Mouse (Mus musculus) midbrain, embryonic 13.5 days (tissue): ENCODE results near the gene Polr3h. TPM values are rescaled to one million over a fixed set of nuclear protein-coding genes. Genes with fewer than 3 reads are reported as not detected.

Experiments used
- ATAC-seq: fragments of 200-750 bp; cut with Nextera tagmentation; 2 replicates; pipeline ENCODE4 v1.8.0; 2017; ENCODE audit warnings: mild to moderate bottlenecking, moderate TSS enrichment, moderate library complexity
- H3K27ac ChIP-seq: fragments of 300-500 bp; sonication (generic); 2 replicates; pipeline ENCODE4 v1.5.1; 2015; ENCODE audit warnings: inconsistent platforms, mild to moderate bottlenecking, moderate library complexity
- H3K27me3 ChIP-seq: fragments of 300-500 bp; sonication (generic); 2 replicates; pipeline ENCODE4 v1.6.1; 2015; ENCODE audit warnings: mild to moderate bottlenecking, inconsistent platforms
- H3K36me3 ChIP-seq: fragments of 300-500 bp; sonication (generic); 2 replicates; pipeline ENCODE4 v1.6.1; 2015; ENCODE audit warnings: mild to moderate bottlenecking, inconsistent platforms
- H3K4me1 ChIP-seq: fragments of 300-500 bp; sonication (generic); replicated peaks from 2 replicates; pipeline ENCODE4 v1.6.1; 2015; ENCODE audit warnings: inconsistent platforms
- H3K4me2 ChIP-seq: fragments of 300-500 bp; sonication (generic); replicated peaks from 2 replicates; pipeline ENCODE4 v1.6.1; 2015; ENCODE audit warnings: moderate library complexity, mild to moderate bottlenecking, inconsistent platforms
- H3K4me3 ChIP-seq: fragments of 300-500 bp; sonication (generic); replicated peaks from 2 replicates; pipeline ENCODE4 v1.5.1; 2015; ENCODE audit warnings: mild to moderate bottlenecking, inconsistent platforms
- H3K9ac ChIP-seq: fragments of 300-500 bp; sonication (generic); replicated peaks from 2 replicates; pipeline ENCODE4 v1.6.1; 2015; ENCODE audit warnings: mild to moderate bottlenecking, inconsistent platforms
- H3K9me3 ChIP-seq: fragments of 300-500 bp; sonication (generic); 2 replicates; pipeline ENCODE4 v1.6.1; 2016; ENCODE audit warnings: mild to moderate bottlenecking, inconsistent platforms
- WGBS: fragments of 180-500 bp; shearing (Covaris S2); methylation state at CpG from one replicate; pipeline ENCODE4 v1.1.7; 2015; 5-methylcytosine and 5-hydroxymethylcytosine counted together
- polyA plus RNA-seq: library from polyadenylated mRNA; unstranded; fragments of >200 nt; fragmentation: Nextera tagmentation; extraction: Ambion mirVana; gene quantifications from 2 replicates; pipeline ENCODE4 v1.2.1, GENCODE M21; 2015

Polr3h gene
- polyA plus RNA-seq, 1 experiment from 2014 or later = 69.7 TPM

DNA sequence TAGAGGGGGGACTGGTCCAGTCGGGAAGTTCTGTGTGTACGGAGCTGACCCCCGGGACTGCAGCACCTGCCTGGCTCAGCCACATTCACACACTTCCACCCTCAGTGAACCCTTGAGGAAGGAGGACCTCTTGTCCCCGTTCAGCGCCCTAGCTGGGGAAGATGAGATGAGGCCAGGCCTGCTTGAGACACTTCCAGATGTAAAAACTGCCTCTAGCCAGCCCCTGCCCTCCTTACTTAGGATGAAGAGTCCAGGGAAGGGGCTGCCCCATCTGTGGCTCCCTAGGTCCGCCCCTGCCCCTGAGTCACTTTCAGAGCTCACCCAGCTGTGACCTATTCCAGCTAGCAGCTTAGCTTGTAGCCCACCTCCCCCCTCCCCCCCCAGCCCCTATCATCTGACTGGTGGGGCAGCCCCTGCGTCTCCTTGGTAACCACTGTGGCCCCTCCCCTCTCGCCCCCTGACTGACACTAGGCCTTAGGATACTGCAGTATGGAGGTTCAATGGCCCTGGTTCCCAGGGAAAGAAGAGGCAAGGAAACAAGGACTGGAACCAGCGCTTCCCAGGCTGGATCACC is 17.2 kb upstream of the Polr3h start:
- no peak overlapping the region for H3K9ac ChIP-seq
- H3K4me1 ChIP-seq = peaks cover 25% of the 10 kb centered on the region
- no peaks in the 10 kb centered on the region for H3K27me3 ChIP-seq
- H3K27ac ChIP-seq = 0 out of 2 replicates have a peak overlapping the region, but pooled peaks have one; percentile 35
- H3K9me3 ChIP-seq = no peaks in the 10 kb centered on the region
- no peak overlapping the region for H3K4me3 ChIP-seq
- peak; percentile 57 for ATAC-seq
- peaks cover 18% of the 10 kb centered on the region for H3K36me3 ChIP-seq
- WGBS = 3% methylated on average over 9 of the region's 9 CpGs
- 0 out of 2 replicates have a peak overlapping the region, but pooled peaks have one; percentile 5 for H3K4me2 ChIP-seq

DNA sequence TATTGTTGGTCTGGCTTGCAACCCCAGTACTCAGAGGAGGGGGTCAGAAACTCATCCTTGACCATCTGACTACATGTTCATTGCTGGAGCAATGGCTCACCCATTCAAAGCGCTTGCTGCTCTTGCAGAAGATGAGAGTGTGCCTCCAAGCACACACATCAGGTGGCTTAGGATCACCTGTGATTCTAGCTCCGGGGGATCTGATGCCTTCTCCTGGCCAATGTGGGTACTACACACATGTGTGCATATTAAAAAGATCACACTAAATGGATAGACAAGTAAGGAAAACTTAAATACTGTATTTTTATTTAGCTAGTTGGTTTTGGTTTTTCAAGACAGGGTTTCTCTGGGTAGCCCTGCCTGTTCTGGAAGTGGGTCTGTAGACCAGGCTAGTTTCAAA is 15.0 kb upstream of the Polr3h start:
- no peaks in the 10 kb centered on the region for H3K27me3 ChIP-seq
- H3K9me3 ChIP-seq = no peaks in the 10 kb centered on the region
- H3K4me2 ChIP-seq = no peak overlapping the region
- H3K4me1 ChIP-seq = peaks cover 45% of the 10 kb centered on the region
- no peak overlapping the region for H3K9ac ChIP-seq
- no peak for ATAC-seq
- H3K4me3 ChIP-seq = no peak overlapping the region
- WGBS = 93% methylated on average over 2 of the region's 2 CpGs
- H3K36me3 ChIP-seq = no peaks in the 10 kb centered on the region
- H3K27ac ChIP-seq = no peak overlapping the region

- H3K9me3 ChIP-seq = no peaks in the 10 kb centered on the region
- no peaks in the 10 kb centered on the region for H3K36me3 ChIP-seq
- no peak for ATAC-seq
- H3K27me3 ChIP-seq = no peaks in the 10 kb centered on the region
- no peak overlapping the region for H3K4me3 ChIP-seq
- H3K4me2 ChIP-seq = no peak overlapping the region
- 92% methylated on average over 5 of the region's 5 CpGs for WGBS
- no peak overlapping the region for H3K9ac ChIP-seq
- no peak overlapping the region for H3K27ac ChIP-seq
- peaks cover 47% of the 10 kb centered on the region for H3K4me1 ChIP-seq
Observed at GRCm38 (mm10) chr15:81940219-81940618, 14.2 kb upstream of the Polr3h start.

- Histone ChIP-seq H3K27ac (no peak overlapping the region), H3K9ac (no peak overlapping the region), H3K9me3 (no peaks in the 10 kb centered on the region), H3K4me2 (no peak overlapping the region), H3K27me3 (no peaks in the 10 kb centered on the region), H3K4me1 (peaks cover 47% of the 10 kb centered on the region), H3K4me3 (no peak overlapping the region), H3K36me3 (no peaks in the 10 kb centered on the region)
- WGBS = 91% methylated on average over 4 of the region's 4 CpGs
- ATAC-seq = no peak
Observed at GRCm38 (mm10) chr15:81939774-81940173, 13.7 kb upstream of the Polr3h start.

- Histone ChIP-seq H3K4me3 (no peak overlapping the region), H3K9ac (peak overlapping the region; percentile 39; the same call in 1 of the 2 replicates), H3K9me3 (no peaks in the 10 kb centered on the region), H3K36me3 (no peaks in the 10 kb centered on the region), H3K27ac (no peak overlapping the region), H3K4me2 (peak overlapping the region; percentile 69; the same call in 1 of the 2 replicates), H3K4me1 (peaks cover 47% of the 10 kb centered on the region), H3K27me3 (no peaks in the 10 kb centered on the region)
- ATAC-seq = no peak
- WGBS = 93% methylated on average over 10 of the region's 10 CpGs
Observed at GRCm38 (mm10) chr15:81939157-81939715, 13.2 kb upstream of the Polr3h start.

GRCm38 (mm10) chr15:81938246-81938645 is 12.2 kb upstream of the Polr3h start:
- WGBS = 22% methylated on average over 2 of the region's 2 CpGs
- H3K4me2 ChIP-seq = peak overlapping the region; percentile 69
- ATAC-seq = peak; percentile 22; the same call in 1 of the 2 replicates

GRCm38 (mm10) chr15:81937098-81937972 is 11.3 kb upstream of the Polr3h start:
- ATAC-seq = peak; percentile 46
- H3K36me3 ChIP-seq = no peaks in the 10 kb centered on the region
- H3K4me1 ChIP-seq = peaks cover 37% of the 10 kb centered on the region
- H3K4me3 ChIP-seq = peak overlapping the region; percentile 62
- peak overlapping the region; percentile 91 for H3K27ac ChIP-seq
- H3K9ac ChIP-seq = peak overlapping the region; percentile 83
- peak overlapping the region; percentile 69 for H3K4me2 ChIP-seq
- 10% methylated on average over 19 of the region's 19 CpGs for WGBS
- no peaks in the 10 kb centered on the region for H3K27me3 ChIP-seq
- no peaks in the 10 kb centered on the region for H3K9me3 ChIP-seq

More at GRCm38 (mm10) chr15:81938246-81938645, 12.2 kb upstream of the Polr3h start:
- Histone ChIP-seq H3K4me1 (peaks cover 42% of the 10 kb centered on the region), H3K36me3 (no peaks in the 10 kb centered on the region), H3K4me3 (peak overlapping the region; percentile 62), H3K27ac (peak overlapping the region; percentile 91), H3K27me3 (no peaks in the 10 kb centered on the region), H3K9ac (peak overlapping the region; percentile 83), H3K9me3 (no peaks in the 10 kb centered on the region)

- Histone ChIP-seq H3K4me1 (peaks cover 32% of the 10 kb centered on the region), H3K27me3 (no peaks in the 10 kb centered on the region), H3K4me2 (peak within 1 kb of the TSS; percentile 69), H3K27ac (peak within 1 kb of the TSS; percentile 91), H3K9me3 (no peaks in the 10 kb centered on the region), H3K36me3 (no peaks in the 10 kb centered on the region), H3K9ac (peak within 1 kb of the TSS; percentile 83), H3K4me3 (peak within 1 kb of the TSS; percentile 62)
- WGBS = under 1% methylated on average over 12 of the region's 12 CpGs
- peak; percentile 85 for ATAC-seq
Observed at GRCm38 (mm10) chr15:81936679-81937078, 10.6 kb upstream of the Polr3h start, which contains the start of gene Csdc2. TSS of gene Csdc2 (plus strand) at chr15:81936759.

GRCm38 (mm10) chr15:81935869-81936637 is 10.0 kb upstream of the Polr3h start:
- peak overlapping the region; percentile 91 for H3K27ac ChIP-seq
- ATAC-seq = no peak; the same call in 1 of the 2 replicates
- H3K9me3 ChIP-seq = no peaks in the 10 kb centered on the region
- 62% methylated on average over 7 of the region's 7 CpGs for WGBS
- H3K4me2 ChIP-seq = peak overlapping the region; percentile 69
- H3K4me1 ChIP-seq = peaks cover 32% of the 10 kb centered on the region
- peak overlapping the region; percentile 83 for H3K9ac ChIP-seq
- H3K27me3 ChIP-seq = no peaks in the 10 kb centered on the region
- H3K4me3 ChIP-seq = peak overlapping the region; percentile 62
- H3K36me3 ChIP-seq = no peaks in the 10 kb centered on the region

DNA sequence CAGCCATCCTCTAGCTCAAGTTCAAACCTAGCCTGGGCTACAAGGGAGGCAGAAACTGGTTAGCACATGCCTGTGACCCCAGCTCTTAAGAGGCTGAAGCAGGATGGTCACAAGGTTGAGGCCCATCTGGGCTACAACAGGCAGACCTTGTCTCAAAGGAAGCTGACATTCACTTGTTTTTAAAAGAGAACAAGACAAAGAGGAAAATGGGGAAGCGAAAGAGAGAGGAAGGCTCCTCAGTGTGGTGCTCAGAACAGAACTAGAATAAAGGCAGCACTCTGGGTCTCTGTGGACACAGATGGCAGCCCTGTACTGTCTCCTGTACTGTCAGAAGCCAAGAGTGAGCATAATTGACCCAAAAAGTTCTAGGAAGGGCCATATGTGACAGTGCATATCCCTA is 7.9 kb upstream of the Polr3h start:
- no peak overlapping the region for H3K9ac ChIP-seq
- no peaks in the 10 kb centered on the region for H3K36me3 ChIP-seq
- H3K27me3 ChIP-seq = no peaks in the 10 kb centered on the region
- no peak overlapping the region for H3K4me2 ChIP-seq
- H3K4me1 ChIP-seq = peaks cover 30% of the 10 kb centered on the region
- WGBS = 73% methylated on average over 1 of the region's 1 CpGs
- H3K4me3 ChIP-seq = no peak overlapping the region
- ATAC-seq = no peak
- no peak overlapping the region for H3K27ac ChIP-seq
- H3K9me3 ChIP-seq = no peaks in the 10 kb centered on the region

GRCm38 (mm10) chr15:81932951-81933470 is 7.0 kb upstream of the Polr3h start:
- no peaks in the 10 kb centered on the region for H3K27me3 ChIP-seq
- no peak overlapping the region for H3K27ac ChIP-seq
- no peaks in the 10 kb centered on the region for H3K9me3 ChIP-seq
- H3K4me1 ChIP-seq = peaks cover 20% of the 10 kb centered on the region
- no peak for ATAC-seq
- no peak overlapping the region for H3K4me3 ChIP-seq
- WGBS = 34% methylated on average over 12 of the region's 12 CpGs
- H3K36me3 ChIP-seq = no peaks in the 10 kb centered on the region
- H3K4me2 ChIP-seq = no peak overlapping the region
- H3K9ac ChIP-seq = peak overlapping the region; percentile 23; the same call in 1 of the 2 replicates
